Mouse (Mus musculus): ENCODE measurements at regions not wholly inside any gene's neighbourhood (a gene's known extent, or its start where the extent isn't known, plus 50 kb on each side); places are given as distances from the start of the nearest gene placed in this dataset.

GRCm38 (mm10) chr7:72737792-72738191 is 431.4 kb upstream of the Mctp2 start:
- Histone ChIP-seq H3ac (ENCODE audit: control insufficient read depth, insufficient read length) (no peak overlapping the region), H3K79me2 (ENCODE audit: control insufficient read depth, insufficient read depth) (no peaks in the 10 kb centered on the region), H3K4me2 (ENCODE audit: low read depth) (no peak overlapping the region), H3K36me3 (ENCODE audit: control insufficient read depth, insufficient read depth) (no peaks in the 10 kb centered on the region), H3K4me3 (no peak overlapping the region), H3K27me3 (ENCODE audit: control insufficient read depth, insufficient read depth, insufficient read length) (no peaks in the 10 kb centered on the region)
- TF ChIP-seq MYOD1 (IDR thresholded peaks at IDR 0.05; ENCODE audit: control insufficient read depth in 1 of 3, insufficient read length in 2 of 3, low read depth in 2 of 3) = no peak
- TF ChIP-seq TCF3 (IDR thresholded peaks at IDR 0.05; ENCODE audit: insufficient read length, low read depth) = no peak
- no peak for TF ChIP-seq CEBPB (IDR thresholded peaks at IDR 0.05; ENCODE audit: insufficient read depth, poor library complexity, severe bottlenecking)
- TF ChIP-seq E2F4 (IDR thresholded peaks at IDR 0.05; ENCODE audit: insufficient read depth) = no peak
- no peak for TF ChIP-seq POLR2AphosphoS2 (IDR thresholded peaks at IDR 0.05; ENCODE audit: insufficient read length, low read depth)
- TF ChIP-seq TCF12 (IDR thresholded peaks at IDR 0.05; ENCODE audit: insufficient read depth, poor library complexity, severe bottlenecking) = no peak
- TF ChIP-seq USF1 (IDR thresholded peaks at IDR 0.05; ENCODE audit: low read depth) = no peak
- TF ChIP-seq MYOG (IDR thresholded peaks at IDR 0.05; ENCODE audit: control insufficient read depth in 1 of 3, insufficient read depth in 1 of 3, insufficient read length in 2 of 3, low read depth in 2 of 3) = no peak
- TF ChIP-seq POLR2A (IDR thresholded peaks at IDR 0.05; ENCODE audit: insufficient read length, low read depth) = no peak
- TF ChIP-seq MAX (IDR thresholded peaks at IDR 0.05; ENCODE audit: low read depth) = no peak

- no peaks in the 10 kb centered on the region for H3K79me2 ChIP-seq (ENCODE audit: control insufficient read depth, insufficient read depth)
- no peak overlapping the region for H3ac ChIP-seq (ENCODE audit: control insufficient read depth, insufficient read length)
- H3K27me3 ChIP-seq (ENCODE audit: control insufficient read depth, insufficient read depth, insufficient read length) = no peaks in the 10 kb centered on the region
- H3K4me2 ChIP-seq (ENCODE audit: low read depth) = no peak overlapping the region
- H3K36me3 ChIP-seq (ENCODE audit: control insufficient read depth, insufficient read depth) = no peaks in the 10 kb centered on the region
- H3K4me3 ChIP-seq = no peak overlapping the region
- TF ChIP-seq USF1 (IDR thresholded peaks at IDR 0.05; ENCODE audit: low read depth) (no peak), MYOD1 (IDR thresholded peaks at IDR 0.05; ENCODE audit: control insufficient read depth in 1 of 3, insufficient read length in 2 of 3, low read depth in 2 of 3) (no peak), TCF12 (IDR thresholded peaks at IDR 0.05; ENCODE audit: insufficient read depth, poor library complexity, severe bottlenecking) (no peak), TCF3 (IDR thresholded peaks at IDR 0.05; ENCODE audit: insufficient read length, low read depth) (no peak), E2F4 (IDR thresholded peaks at IDR 0.05; ENCODE audit: insufficient read depth) (no peak), REST (IDR thresholded peaks at IDR 0.05; ENCODE audit: insufficient read depth, insufficient read length) (no peak), MAX (IDR thresholded peaks at IDR 0.05; ENCODE audit: low read depth) (no peak), POLR2AphosphoS2 (IDR thresholded peaks at IDR 0.05; ENCODE audit: insufficient read length, low read depth) (no peak), CEBPB (IDR thresholded peaks at IDR 0.05; ENCODE audit: insufficient read depth, poor library complexity, severe bottlenecking) (no peak), POLR2A (IDR thresholded peaks at IDR 0.05; ENCODE audit: insufficient read length, low read depth) (no peak), MYOG (IDR thresholded peaks at IDR 0.05; ENCODE audit: control insufficient read depth in 1 of 3, insufficient read depth in 1 of 3, insufficient read length in 2 of 3, low read depth in 2 of 3) (no peak), SRF (IDR thresholded peaks at IDR 0.05; ENCODE audit: control insufficient read depth, insufficient read length, low read depth) (no peak)
These were observed 432.0 kb upstream of the Mctp2 start for GRCm38 (mm10) chr7:72738324-72738944.

- H3ac ChIP-seq (ENCODE audit: control insufficient read depth, insufficient read length) = no peak overlapping the region
- H3K4me2 ChIP-seq (ENCODE audit: low read depth) = no peak overlapping the region
- H3K4me3 ChIP-seq = no peak overlapping the region
- no peak for TF ChIP-seq SRF (IDR thresholded peaks at IDR 0.05; ENCODE audit: control insufficient read depth, insufficient read length, low read depth)
- no peak for TF ChIP-seq E2F4 (IDR thresholded peaks at IDR 0.05; ENCODE audit: insufficient read depth)
- TF ChIP-seq TCF12 (IDR thresholded peaks at IDR 0.05; ENCODE audit: insufficient read depth, poor library complexity, severe bottlenecking) = no peak
- no peak for TF ChIP-seq MYOG (IDR thresholded peaks at IDR 0.05; ENCODE audit: control insufficient read depth in 1 of 3, insufficient read depth in 1 of 3, insufficient read length in 2 of 3, low read depth in 2 of 3)
- no peak for TF ChIP-seq USF1 (IDR thresholded peaks at IDR 0.05; ENCODE audit: low read depth)
- TF ChIP-seq CEBPB (IDR thresholded peaks at IDR 0.05; ENCODE audit: insufficient read depth, poor library complexity, severe bottlenecking) = no peak
- TF ChIP-seq MAX (IDR thresholded peaks at IDR 0.05; ENCODE audit: low read depth) = no peak
- TF ChIP-seq POLR2A (IDR thresholded peaks at IDR 0.05; ENCODE audit: insufficient read length, low read depth) = no peak
- no peak for TF ChIP-seq POLR2AphosphoS2 (IDR thresholded peaks at IDR 0.05; ENCODE audit: insufficient read length, low read depth)
- no peak for TF ChIP-seq REST (IDR thresholded peaks at IDR 0.05; ENCODE audit: insufficient read depth, insufficient read length)
- TF ChIP-seq TCF3 (IDR thresholded peaks at IDR 0.05; ENCODE audit: insufficient read length, low read depth) = no peak
- no peak for TF ChIP-seq MYOD1 (IDR thresholded peaks at IDR 0.05; ENCODE audit: control insufficient read depth in 1 of 3, insufficient read length in 2 of 3, low read depth in 2 of 3)
- no peaks in the 10 kb centered on the region for H3K36me3 ChIP-seq (ENCODE audit: control insufficient read depth, insufficient read depth)
- no peaks in the 10 kb centered on the region for H3K27me3 ChIP-seq (ENCODE audit: control insufficient read depth, insufficient read depth, insufficient read length)
- H3K79me2 ChIP-seq (ENCODE audit: control insufficient read depth, insufficient read depth) = no peaks in the 10 kb centered on the region
These were observed 436.0 kb upstream of the Mctp2 start for GRCm38 (mm10) chr7:72742376-72742775.

GRCm38 (mm10) chr7:72751501-72751917 is 445.1 kb upstream of the Mctp2 start:
- no peaks in the 10 kb centered on the region for H3K36me3 ChIP-seq (ENCODE audit: control insufficient read depth, insufficient read depth)
- no peaks in the 10 kb centered on the region for H3K79me2 ChIP-seq (ENCODE audit: control insufficient read depth, insufficient read depth)

GRCm38 (mm10) chr7:72753053-72753559 is 446.7 kb upstream of the Mctp2 start:
- Histone ChIP-seq H3K36me3 (ENCODE audit: control insufficient read depth, insufficient read depth) (no peaks in the 10 kb centered on the region), H3K27me3 (ENCODE audit: control insufficient read depth, insufficient read depth, insufficient read length) (no peaks in the 10 kb centered on the region), H3K4me3 (no peak overlapping the region), H3K4me2 (ENCODE audit: low read depth) (no peak overlapping the region), H3K79me2 (ENCODE audit: control insufficient read depth, insufficient read depth) (no peaks in the 10 kb centered on the region), H3ac (ENCODE audit: control insufficient read depth, insufficient read length) (no peak overlapping the region)
- TF ChIP-seq REST (IDR thresholded peaks at IDR 0.05; ENCODE audit: insufficient read depth, insufficient read length) = no peak
- no peak for TF ChIP-seq SRF (IDR thresholded peaks at IDR 0.05; ENCODE audit: control insufficient read depth, insufficient read length, low read depth)
- TF ChIP-seq USF1 (IDR thresholded peaks at IDR 0.05; ENCODE audit: low read depth) = no peak
- TF ChIP-seq POLR2A (IDR thresholded peaks at IDR 0.05; ENCODE audit: insufficient read length, low read depth) = no peak
- no peak for TF ChIP-seq E2F4 (IDR thresholded peaks at IDR 0.05; ENCODE audit: insufficient read depth)

More at GRCm38 (mm10) chr7:72751501-72751917, 445.1 kb upstream of the Mctp2 start:
- TF ChIP-seq E2F4 (IDR thresholded peaks at IDR 0.05; ENCODE audit: insufficient read depth) (no peak), TCF12 (IDR thresholded peaks at IDR 0.05; ENCODE audit: insufficient read depth, poor library complexity, severe bottlenecking) (no peak)
- Histone ChIP-seq H3K27me3 (ENCODE audit: control insufficient read depth, insufficient read depth, insufficient read length) (no peaks in the 10 kb centered on the region), H3ac (ENCODE audit: control insufficient read depth, insufficient read length) (no peak overlapping the region), H3K4me2 (ENCODE audit: low read depth) (no peak overlapping the region), H3K4me3 (no peak overlapping the region)
